Mouse (Mus musculus) lung, embryonic 16.5 days (tissue): ENCODE measurements at regions not wholly inside any gene's neighbourhood (a gene's known extent, or its start where the extent isn't known, plus 50 kb on each side); places are given as distances from the start of the nearest gene placed in this dataset.

Source experiments
- ATAC-seq: fragments of 200-750 bp; cut with Nextera tagmentation; 2 replicates; pipeline ENCODE4 v1.8.0; 2017; ENCODE audit warnings: low read depth, mild to moderate bottlenecking, moderate library complexity
- H3K27ac ChIP-seq: fragments of 300-500 bp; sonication (generic); 2 replicates; pipeline ENCODE4 v1.5.1; 2014; ENCODE audit warnings: mild to moderate bottlenecking, control low read depth, low read length
- H3K27me3 ChIP-seq: fragments of 300-500 bp; sonication (generic); 2 replicates; pipeline ENCODE4 v1.6.1; 2014; ENCODE audit warnings: low read depth, low read length, mixed read lengths; ENCODE audit not compliant: control insufficient read depth, insufficient read depth
- H3K36me3 ChIP-seq: fragments of 300-500 bp; sonication (generic); 2 replicates; pipeline ENCODE4 v1.6.1; 2014; ENCODE audit warnings: low read length; ENCODE audit not compliant: control insufficient read depth, insufficient read depth
- H3K4me1 ChIP-seq: fragments of 300-500 bp; sonication (generic); replicated peaks from 2 replicates; pipeline ENCODE4 v1.6.1; 2014; ENCODE audit warnings: low read length, mixed read lengths; ENCODE audit not compliant: control insufficient read depth, insufficient read depth
- H3K4me2 ChIP-seq: fragments of 300-500 bp; sonication (generic); 2 replicates; pipeline ENCODE4 v1.6.1; 2014; ENCODE audit warnings: low read depth, low read length, control low read depth
- H3K4me3 ChIP-seq: fragments of 300-500 bp; sonication (generic); 2 replicates; pipeline ENCODE4 v1.5.1; 2014; ENCODE audit warnings: mild to moderate bottlenecking, low read length, control low read depth
- H3K9ac ChIP-seq: fragments of 300-500 bp; sonication (generic); 2 replicates; pipeline ENCODE4 v1.6.1; 2014; ENCODE audit warnings: low read length, control low read depth
- H3K9me3 ChIP-seq: fragments of 300-500 bp; sonication (generic); 2 replicates; pipeline ENCODE4 v1.6.1; 2016; ENCODE audit warnings: low read length; ENCODE audit not compliant: control insufficient read depth
- WGBS: fragments of 180-500 bp; shearing (Covaris S2); extraction: QIAGEN DNeasy Blood & Tissue Kit; methylation state at CpG from one replicate; pipeline ENCODE4 v1.1.7; 2014; 5-methylcytosine and 5-hydroxymethylcytosine counted together

- Histone ChIP-seq H3K9me3 (no peaks in the 10 kb centered on the region), H3K27me3 (no peaks in the 10 kb centered on the region), H3K4me3 (no peak overlapping the region), H3K36me3 (no peaks in the 10 kb centered on the region), H3K4me2 (no peak overlapping the region), H3K4me1 (no peaks in the 10 kb centered on the region), H3K9ac (no peak overlapping the region), H3K27ac (no peak overlapping the region)
- ATAC-seq = no peak
- 61% methylated on average over 6 of the region's 6 CpGs for WGBS
These were observed 155.7 kb upstream of the Opcml start for GRCm38 (mm10) chr9:27634901-27635300.

GRCm38 (mm10) chr9:27640611-27641010 is 150.0 kb upstream of the Opcml start:
- no peak overlapping the region for H3K4me3 ChIP-seq
- peaks cover 6% of the 10 kb centered on the region for H3K4me1 ChIP-seq
- no peaks in the 10 kb centered on the region for H3K9me3 ChIP-seq
- no peak overlapping the region for H3K4me2 ChIP-seq
- no peaks in the 10 kb centered on the region for H3K36me3 ChIP-seq
- H3K9ac ChIP-seq = no peak overlapping the region
- no peak for ATAC-seq
- no peaks in the 10 kb centered on the region for H3K27me3 ChIP-seq
- H3K27ac ChIP-seq = no peak overlapping the region

GRCm38 (mm10) chr9:27643312-27643711 is 147.3 kb upstream of the Opcml start:
- Histone ChIP-seq H3K4me3 (no peak overlapping the region), H3K9ac (no peak overlapping the region), H3K9me3 (no peaks in the 10 kb centered on the region), H3K27ac (no peak overlapping the region), H3K4me1 (peaks cover 6% of the 10 kb centered on the region), H3K4me2 (no peak overlapping the region), H3K27me3 (no peaks in the 10 kb centered on the region), H3K36me3 (no peaks in the 10 kb centered on the region)
- ATAC-seq = no peak
- WGBS = 29% methylated on average over 1 of the region's 1 CpGs

GRCm38 (mm10) chr9:27643916-27644315 is 146.7 kb upstream of the Opcml start:
- Histone ChIP-seq H3K9me3 (no peaks in the 10 kb centered on the region), H3K4me3 (no peak overlapping the region), H3K27me3 (no peaks in the 10 kb centered on the region), H3K9ac (no peak overlapping the region), H3K36me3 (no peaks in the 10 kb centered on the region), H3K4me1 (peaks cover 6% of the 10 kb centered on the region), H3K4me2 (no peak overlapping the region), H3K27ac (no peak overlapping the region)
- no peak for ATAC-seq

GRCm38 (mm10) chr9:27645435-27645834 is 145.1 kb upstream of the Opcml start:
- Histone ChIP-seq H3K9ac (no peak overlapping the region), H3K4me3 (no peak overlapping the region), H3K9me3 (no peaks in the 10 kb centered on the region), H3K27me3 (no peaks in the 10 kb centered on the region), H3K4me2 (no peak overlapping the region), H3K36me3 (no peaks in the 10 kb centered on the region), H3K27ac (no peak overlapping the region), H3K4me1 (peaks cover 6% of the 10 kb centered on the region)
- no peak for ATAC-seq
- WGBS = 85% methylated on average over 5 of the region's 5 CpGs

GRCm38 (mm10) chr9:27646100-27646499 is 144.5 kb upstream of the Opcml start:
- Histone ChIP-seq H3K27me3 (no peaks in the 10 kb centered on the region), H3K4me3 (no peak overlapping the region), H3K9ac (no peak overlapping the region), H3K4me2 (no peak overlapping the region), H3K27ac (no peak overlapping the region), H3K36me3 (no peaks in the 10 kb centered on the region), H3K4me1 (peaks cover 6% of the 10 kb centered on the region), H3K9me3 (no peaks in the 10 kb centered on the region)
- ATAC-seq = no peak
- WGBS = 89% methylated on average over 8 of the region's 8 CpGs

- Histone ChIP-seq H3K9me3 (no peaks in the 10 kb centered on the region), H3K27ac (no peak overlapping the region), H3K4me2 (no peak overlapping the region), H3K4me1 (peaks cover 6% of the 10 kb centered on the region), H3K9ac (no peak overlapping the region), H3K36me3 (no peaks in the 10 kb centered on the region), H3K4me3 (no peak overlapping the region), H3K27me3 (no peaks in the 10 kb centered on the region)
- ATAC-seq = no peak
- 37% methylated on average over 10 of the region's 10 CpGs for WGBS
These were observed 143.6 kb upstream of the Opcml start for GRCm38 (mm10) chr9:27646956-27647355.

GRCm38 (mm10) chr9:27658001-27658400 is 132.6 kb upstream of the Opcml start:
- H3K4me3 ChIP-seq = no peak overlapping the region
- no peaks in the 10 kb centered on the region for H3K36me3 ChIP-seq
- no peak overlapping the region for H3K9ac ChIP-seq
- no peak overlapping the region for H3K27ac ChIP-seq
- 93% methylated on average over 1 of the region's 1 CpGs for whole genome bisulfite sequencing
- ATAC-seq = no peak
- H3K9me3 ChIP-seq = no peaks in the 10 kb centered on the region
- no peaks in the 10 kb centered on the region for H3K27me3 ChIP-seq
- H3K4me1 ChIP-seq = no peaks in the 10 kb centered on the region
- no peak overlapping the region for H3K4me2 ChIP-seq

GRCm38 (mm10) chr9:27661431-27662300 is 128.9 kb upstream of the Opcml start:
- Histone ChIP-seq H3K27ac (no peak overlapping the region), H3K4me3 (no peak overlapping the region), H3K9ac (no peak overlapping the region), H3K4me2 (no peak overlapping the region), H3K36me3 (no peaks in the 10 kb centered on the region), H3K27me3 (no peaks in the 10 kb centered on the region), H3K4me1 (no peaks in the 10 kb centered on the region), H3K9me3 (no peaks in the 10 kb centered on the region)
- 78% methylated on average over 1 of the region's 1 CpGs for WGBS
- no peak for ATAC-seq
